Mouse (Mus musculus) heart, embryonic 14.5 days (tissue): ENCODE results near the gene Gad2. TPM values are rescaled to one million over a fixed set of nuclear protein-coding genes. Genes with fewer than 3 reads are reported as not detected.
A peak's percentile ranks its signal among the peaks of the same experiment; 100 is the strongest.

ENCODE experiments used
- ATAC-seq: fragments of 200-750 bp; cut with Nextera tagmentation; 2 replicates; pipeline ENCODE4 v1.8.0; 2017; ENCODE audit warnings: low read depth, moderate TSS enrichment; ENCODE audit not compliant: insufficient number of reproducible peaks, insufficient read depth, low FRiP score
- H3K27ac ChIP-seq, 2 experiments: fragments of 200-500 bp in 1 of 2; fragments of 300-500 bp in 1 of 2; sonication (generic) in 1 of 2; replicated peaks in 1 of 2; 2 replicates each; pipeline ENCODE4 v1.5.1; 2012 to 2014; ENCODE audit warnings: low read depth in 2 of 2, low read length in 2 of 2, control low read depth in 1 of 2, mild to moderate bottlenecking in 1 of 2, mixed read lengths in 1 of 2; ENCODE audit not compliant: control insufficient read depth in 1 of 2, insufficient read depth in 1 of 2
- H3K27me3 ChIP-seq: fragments of 300-500 bp; sonication (generic); 2 replicates; pipeline ENCODE4 v1.6.1; 2014; ENCODE audit warnings: mild to moderate bottlenecking, low read length, control low read depth; ENCODE audit not compliant: control insufficient read depth, insufficient read depth
- H3K36me3 ChIP-seq: fragments of 300-500 bp; sonication (generic); 2 replicates; pipeline ENCODE4 v1.6.1; 2014; ENCODE audit warnings: mild to moderate bottlenecking, control low read depth, low read length, mixed read lengths; ENCODE audit not compliant: control insufficient read depth, insufficient read depth
- H3K4me1 ChIP-seq, 2 experiments: fragments of 200-500 bp in 1 of 2; fragments of 300-500 bp in 1 of 2; sonication (generic) in 1 of 2; 2 replicates each; pipeline ENCODE4 v1.6.1; 2012 to 2014; ENCODE audit warnings: low read length in 2 of 2, control low read depth in 1 of 2, mixed read lengths in 1 of 2; ENCODE audit not compliant: control insufficient read depth in 2 of 2, insufficient read depth in 2 of 2
- H3K4me2 ChIP-seq: fragments of 300-500 bp; sonication (generic); 2 replicates; pipeline ENCODE4 v1.6.1; 2014; ENCODE audit warnings: mild to moderate bottlenecking, low read length
- H3K4me3 ChIP-seq, 2 experiments: fragments of 200-500 bp in 1 of 2; fragments of 300-500 bp in 1 of 2; sonication (generic) in 1 of 2; 2 replicates each; pipeline ENCODE4 v1.5.1; 2012 to 2014; ENCODE audit warnings: low read length in 2 of 2, mild to moderate bottlenecking in 2 of 2, control low read depth in 1 of 2, low read depth in 1 of 2, moderate library complexity in 1 of 2; ENCODE audit not compliant: control insufficient read depth in 1 of 2, insufficient read depth in 1 of 2
- H3K9ac ChIP-seq: fragments of 300-500 bp; sonication (generic); 2 replicates; pipeline ENCODE4 v1.6.1; 2014; ENCODE audit warnings: mild to moderate bottlenecking, low read length
- H3K9me3 ChIP-seq: fragments of 300-500 bp; sonication (generic); 2 replicates; pipeline ENCODE4 v1.6.1; 2016; ENCODE audit warnings: low read length, control low read depth; ENCODE audit not compliant: control insufficient read depth
- WGBS: fragments of 180-500 bp; shearing (Covaris S2); extraction: QIAGEN DNeasy Blood & Tissue Kit; methylation state at CpG from one replicate; pipeline ENCODE4 v1.1.7; 2014; 5-methylcytosine and 5-hydroxymethylcytosine counted together
- polyA plus RNA-seq: library from polyadenylated mRNA; unstranded; fragments of >200 nt; fragmentation: Nextera tagmentation; extraction: Ambion mirVana; gene quantifications from 2 replicates; pipeline ENCODE4 v1.2.1, GENCODE M21; 2014

Gad2 gene
- polyA plus RNA-seq, 1 experiment from 2014 or later = 0.68 TPM

DNA sequence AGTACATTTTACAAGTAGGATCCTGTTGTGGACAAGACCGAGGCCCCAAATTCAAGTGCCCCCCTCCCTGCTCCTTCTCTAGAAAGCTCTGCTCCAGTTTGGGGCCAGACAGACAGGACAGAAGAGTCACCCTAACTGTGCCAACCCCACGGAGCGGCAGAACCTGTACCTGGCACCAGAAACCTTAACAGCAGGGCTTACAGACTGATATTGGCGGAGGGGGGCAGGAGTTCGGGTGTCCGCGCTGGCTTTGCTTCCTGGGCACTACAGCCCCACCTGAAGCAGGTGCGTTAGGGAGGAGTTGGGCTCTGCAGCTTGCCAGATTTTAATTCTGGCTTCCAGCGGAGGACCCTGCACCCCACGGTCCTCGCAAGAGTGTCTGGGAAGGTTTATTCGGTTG is 2.6 kb upstream of the Gad2 start:
- H3K9me3 ChIP-seq = peaks cover 5% of the 10 kb centered on the region; the same call in 1 of the 2 replicates
- WGBS = 1% methylated on average over 12 of the region's 12 CpGs
- no peak overlapping the region for H3K27ac ChIP-seq
- peaks cover 4 to 17% of the 10 kb centered on the region in 2 experiments; a peak in 3 of 4 replicates for H3K4me1 ChIP-seq
- H3K27me3 ChIP-seq = peaks cover 75% of the 10 kb centered on the region
- ATAC-seq = no peak
- no peak overlapping the region for H3K4me2 ChIP-seq
- H3K4me3 ChIP-seq = no peak overlapping the region
- no peaks in the 10 kb centered on the region for H3K36me3 ChIP-seq
- no peak overlapping the region for H3K9ac ChIP-seq

DNA sequence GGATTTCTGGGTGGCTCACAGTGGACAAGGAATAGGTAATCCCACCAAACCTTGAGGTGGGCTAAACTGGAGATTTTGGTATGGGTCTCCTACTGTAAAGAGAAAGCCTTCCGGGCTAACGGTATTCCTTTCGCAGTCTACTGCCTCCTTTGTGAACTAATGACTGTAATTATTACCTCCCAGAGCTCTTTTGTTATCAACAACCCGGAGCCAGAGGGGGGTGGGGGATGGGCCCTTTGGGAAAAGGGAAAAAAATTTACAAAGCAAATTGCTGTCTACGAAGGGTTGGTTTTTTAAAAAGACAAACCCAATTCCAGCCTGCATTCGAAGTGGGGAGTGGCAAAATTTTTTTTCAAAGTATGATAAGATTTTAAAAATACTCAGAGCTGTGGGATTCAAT is 2.0 kb upstream of the Gad2 start:
- Histone ChIP-seq H3K36me3 (no peaks in the 10 kb centered on the region), H3K4me1 (peaks cover 4 to 17% of the 10 kb centered on the region in 2 experiments; a peak in 3 of 4 replicates), H3K4me2 (no peak overlapping the region), H3K4me3 (no peak overlapping the region), H3K9ac (no peak overlapping the region), H3K27me3 (peaks cover 81% of the 10 kb centered on the region), H3K9me3 (peaks cover 2% of the 10 kb centered on the region; the same call in 1 of the 2 replicates), H3K27ac (no peak overlapping the region)
- WGBS = 2% methylated on average over 6 of the region's 6 CpGs
- no peak for ATAC-seq

- 8% methylated on average over 7 of the region's 7 CpGs for WGBS
- peaks cover 4 to 17% of the 10 kb centered on the region in 2 experiments; a peak in 3 of 4 replicates for H3K4me1 ChIP-seq
- ATAC-seq = no peak
- no peak overlapping the region for H3K9ac ChIP-seq
- H3K9me3 ChIP-seq = no peaks in the 10 kb centered on the region
- H3K27ac ChIP-seq = no peak overlapping the region
- peaks cover 86% of the 10 kb centered on the region for H3K27me3 ChIP-seq
- no peaks in the 10 kb centered on the region for H3K36me3 ChIP-seq
- H3K4me2 ChIP-seq = no peak overlapping the region
- H3K4me3 ChIP-seq = no peak overlapping the region
Observed at GRCm38 (mm10) chr2:22620534-22620933, 1.5 kb upstream of the Gad2 start.

DNA sequence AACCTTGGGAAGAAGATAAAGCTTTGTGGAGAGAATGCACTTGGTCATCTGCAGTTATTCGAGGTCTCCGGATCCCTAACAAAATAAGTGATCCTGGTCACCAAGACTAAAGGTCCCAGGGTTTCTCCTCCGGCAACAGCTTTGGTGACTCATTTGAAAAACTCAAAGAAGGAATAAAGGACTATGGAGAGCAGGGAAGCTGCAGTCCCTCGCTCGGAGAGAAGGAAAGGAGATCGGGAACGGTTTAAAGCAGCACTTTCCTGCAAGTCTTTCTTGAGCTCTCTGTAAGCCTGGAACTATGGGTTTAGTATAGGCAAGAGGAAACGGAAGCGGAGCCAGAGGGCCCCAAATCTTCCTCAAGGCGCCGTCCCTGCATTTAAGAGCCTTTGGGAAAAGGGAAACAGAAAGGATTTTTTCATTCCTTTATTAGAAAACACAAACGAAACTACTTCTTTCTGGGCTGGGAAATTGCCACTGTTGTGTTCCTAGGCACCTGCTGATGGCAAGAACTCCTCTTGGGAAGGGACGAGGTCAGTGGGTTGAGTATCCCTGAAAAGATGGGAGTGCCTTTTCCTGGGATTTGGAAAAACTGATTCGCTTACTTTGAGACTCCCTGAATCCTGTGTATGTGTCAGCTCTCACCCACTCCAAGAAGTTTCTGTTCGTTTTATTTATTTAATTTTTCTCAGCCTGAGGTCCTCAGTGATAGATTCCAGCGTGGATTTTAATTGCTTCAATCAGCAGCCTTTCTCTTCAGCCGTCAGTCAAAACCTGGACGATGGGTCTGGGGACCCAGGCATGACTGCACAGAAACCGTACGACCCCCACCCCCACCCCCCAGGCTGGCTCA is 802 bp upstream of the Gad2 start:
- Histone ChIP-seq H3K36me3 (no peaks in the 10 kb centered on the region), H3K9me3 (no peaks in the 10 kb centered on the region), H3K27ac (no peak overlapping the region), H3K4me3 (peak overlapping the region in 1 of 2 experiments; percentile 43; a peak in 1 of 4 replicates), H3K4me1 (peaks cover 4 to 17% of the 10 kb centered on the region in 2 experiments; a peak in 3 of 4 replicates), H3K9ac (no peak overlapping the region), H3K4me2 (peak overlapping the region; percentile 80; the same call in 1 of the 2 replicates), H3K27me3 (peaks cover 92% of the 10 kb centered on the region)
- 5% methylated on average over 20 of the region's 20 CpGs for WGBS
- ATAC-seq = no peak

- Histone ChIP-seq H3K4me2 (peak overlapping the region; percentile 80), H3K4me1 (peaks cover 4 to 17% of the 10 kb centered on the region in 2 experiments; a peak in 3 of 4 replicates), H3K36me3 (no peaks in the 10 kb centered on the region), H3K27ac (no peak overlapping the region), H3K9me3 (no peaks in the 10 kb centered on the region), H3K4me3 (peak overlapping the region; percentile 16 to 43), H3K27me3 (peaks cover 92% of the 10 kb centered on the region), H3K9ac (no peak overlapping the region)
- ATAC-seq = no peak
- WGBS = under 1% methylated on average over 60 of the region's 60 CpGs
Observed at GRCm38 (mm10) chr2:22623111-22624070, 1.4 kb downstream of the Gad2 start.

DNA sequence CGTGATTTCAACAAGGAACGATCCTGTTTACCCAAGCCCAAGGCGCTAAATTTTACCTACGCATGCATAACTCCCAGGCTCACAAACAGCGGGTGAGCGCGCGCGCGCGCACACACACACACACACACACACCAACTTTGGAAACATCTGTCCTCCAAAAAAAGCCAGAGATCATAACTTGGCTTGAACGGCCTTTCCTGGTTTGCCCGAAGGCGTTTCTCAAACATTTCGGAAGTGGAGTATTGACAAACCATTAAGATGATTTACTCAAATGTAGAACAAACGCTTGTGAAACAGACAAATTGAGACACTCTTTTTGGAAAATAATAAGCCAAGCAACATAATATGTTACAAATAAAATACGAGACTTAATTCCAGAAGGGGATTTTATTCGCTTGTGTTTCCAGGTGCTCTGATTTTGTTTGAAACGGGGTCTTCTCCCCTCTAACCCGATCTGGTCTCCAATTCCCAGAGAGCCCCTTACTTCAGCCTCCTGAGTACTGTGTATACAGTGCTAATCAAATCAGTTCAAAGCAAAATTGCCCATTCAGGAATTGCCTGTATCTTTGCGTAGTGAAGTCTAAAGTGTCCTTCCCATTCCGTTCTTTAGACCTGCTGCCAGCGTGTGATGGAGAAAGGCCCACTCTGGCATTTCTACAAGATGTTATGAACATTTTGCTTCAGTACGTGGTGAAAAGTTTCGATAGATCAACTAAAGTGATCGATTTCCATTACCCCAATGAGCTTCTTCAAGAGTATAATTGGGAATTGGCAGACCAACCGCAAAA is 2.4 kb downstream of the Gad2 start:
- ATAC-seq = no peak
- no peak overlapping the region for H3K4me3 ChIP-seq
- peaks cover 4 to 17% of the 10 kb centered on the region in 2 experiments; a peak in 3 of 4 replicates for H3K4me1 ChIP-seq
- H3K27ac ChIP-seq = no peak overlapping the region
- H3K27me3 ChIP-seq = peaks cover 83% of the 10 kb centered on the region
- H3K36me3 ChIP-seq = no peaks in the 10 kb centered on the region
- no peak overlapping the region for H3K9ac ChIP-seq
- H3K9me3 ChIP-seq = no peaks in the 10 kb centered on the region
- WGBS = 6% methylated on average over 27 of the region's 27 CpGs
- no peak overlapping the region for H3K4me2 ChIP-seq
